Mouse (Mus musculus): Measurements from ENCODE around the gene Srsf7. TPM values are rescaled to one million over a fixed set of nuclear protein-coding genes. Genes with fewer than 3 reads are reported as not detected.
"Not testable (repeated sequence)": the region's sequence is repeated elsewhere in the genome, so short reads cannot be mapped to it uniquely, and the experiment has no call there.

Srsf7 gene
- polyA plus RNA-seq, 1 experiment from 2014 or later = 356 TPM

- H3K4me3 ChIP-seq (ENCODE audit: low read length) = no peak overlapping the region
- WGBS = 87% methylated on average over 7 of the region's 7 CpGs
- H3K9ac ChIP-seq (ENCODE audit: low read depth, low read length) = no peak overlapping the region
- ATAC-seq = no peak
- no peak overlapping the region for H3K4me2 ChIP-seq (ENCODE audit: low read length)
- no peaks in the 10 kb centered on the region for H3K4me1 ChIP-seq (ENCODE audit: control insufficient read depth, insufficient read depth, low read depth, low read length)
- H3K27ac ChIP-seq (ENCODE audit: low read depth, low read length) = no peak overlapping the region
- H3K36me3 ChIP-seq (ENCODE audit: control insufficient read depth, insufficient read depth, low read length) = peaks cover 9% of the 10 kb centered on the region
- no peaks in the 10 kb centered on the region for H3K27me3 ChIP-seq (replicated peaks; ENCODE audit: control insufficient read depth, insufficient read depth, low read length)
- H3K9me3 ChIP-seq (ENCODE audit: control insufficient read depth, low read length) = no peaks in the 10 kb centered on the region
These were observed 27.3 kb upstream of the Srsf7 start for GRCm38 (mm10) chr17:80234376-80234775.

DNA sequence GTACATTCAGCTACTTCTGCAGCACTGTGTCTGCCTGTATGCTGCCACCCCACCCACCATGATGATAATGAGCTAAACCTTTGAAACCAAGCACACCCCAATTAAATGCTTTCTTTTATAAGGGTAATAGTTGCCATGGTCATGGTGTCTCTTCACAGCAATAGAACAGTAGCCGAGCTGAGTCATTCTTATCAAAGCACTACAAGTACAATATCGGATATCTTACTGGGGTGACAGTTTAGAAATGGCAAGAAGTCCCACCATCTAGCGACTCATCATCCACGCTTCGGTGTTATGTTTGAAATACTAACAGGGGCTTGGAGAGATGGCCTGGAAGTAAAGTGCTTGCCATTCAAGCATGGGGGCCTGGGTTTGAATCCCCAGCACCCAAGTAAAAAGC, 26.7 kb upstream of the Srsf7 start:
- Histone ChIP-seq H3K27ac (ENCODE audit: low read depth, low read length) (no peak overlapping the region), H3K9ac (ENCODE audit: low read depth, low read length) (no peak overlapping the region), H3K27me3 (replicated peaks; ENCODE audit: control insufficient read depth, insufficient read depth, low read length) (no peaks in the 10 kb centered on the region), H3K4me1 (ENCODE audit: control insufficient read depth, insufficient read depth, low read depth, low read length) (no peaks in the 10 kb centered on the region), H3K36me3 (ENCODE audit: control insufficient read depth, insufficient read depth, low read length) (peaks cover 5% of the 10 kb centered on the region; the same call in 1 of the 2 replicates), H3K4me3 (ENCODE audit: low read length) (no peak overlapping the region), H3K4me2 (ENCODE audit: low read length) (no peak overlapping the region), H3K9me3 (ENCODE audit: control insufficient read depth, low read length) (no peaks in the 10 kb centered on the region)
- no peak for ATAC-seq
- WGBS = 96% methylated on average over 5 of the region's 5 CpGs

DNA sequence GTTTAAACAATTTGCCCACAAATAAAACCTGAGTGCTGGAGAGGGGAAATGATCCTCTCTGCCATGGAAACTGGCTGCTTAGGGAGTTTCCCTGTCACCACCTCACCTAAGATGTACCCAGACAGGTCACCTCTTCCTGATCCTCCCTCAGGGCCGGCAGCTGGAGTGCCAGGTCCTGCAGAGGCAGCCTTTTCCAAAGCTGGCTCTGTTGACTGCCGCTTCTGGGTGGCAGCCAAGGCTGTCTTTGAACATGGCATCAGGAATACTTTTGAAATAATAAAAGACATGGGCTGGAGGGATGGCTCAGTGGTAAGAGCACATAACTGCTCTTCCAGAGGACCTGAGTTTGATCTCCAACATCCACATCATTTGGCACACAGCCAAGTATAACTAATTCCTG, 22.3 kb upstream of the Srsf7 start:
- Histone ChIP-seq H3K9me3 (ENCODE audit: control insufficient read depth, low read length) (no peaks in the 10 kb centered on the region), H3K9ac (ENCODE audit: low read depth, low read length) (no peak overlapping the region), H3K4me2 (ENCODE audit: low read length) (no peak overlapping the region), H3K27me3 (replicated peaks; ENCODE audit: control insufficient read depth, insufficient read depth, low read length) (no peaks in the 10 kb centered on the region), H3K4me3 (ENCODE audit: low read length) (no peak overlapping the region), H3K36me3 (ENCODE audit: control insufficient read depth, insufficient read depth, low read length) (no peaks in the 10 kb centered on the region), H3K4me1 (ENCODE audit: control insufficient read depth, insufficient read depth, low read depth, low read length) (peaks cover 5% of the 10 kb centered on the region), H3K27ac (ENCODE audit: low read depth, low read length) (no peak overlapping the region)
- ATAC-seq = no peak
- 74% methylated on average over 2 of the region's 2 CpGs for WGBS

- H3K4me1 ChIP-seq (ENCODE audit: control insufficient read depth, insufficient read depth, low read depth, low read length); H3K27me3 ChIP-seq (replicated peaks; ENCODE audit: control insufficient read depth, insufficient read depth, low read length); H3K36me3 ChIP-seq (ENCODE audit: control insufficient read depth, insufficient read depth, low read length); H3K9me3 ChIP-seq (ENCODE audit: control insufficient read depth, low read length); H3K27ac ChIP-seq (ENCODE audit: low read depth, low read length): not testable (repeated sequence)
- peak overlapping the region; percentile 81 for H3K4me2 ChIP-seq (ENCODE audit: low read length)
- WGBS = 53% methylated on average over 4 of the region's 5 CpGs
- peak overlapping the region; percentile 76 for H3K9ac ChIP-seq (ENCODE audit: low read depth, low read length)
- peak overlapping the region; percentile 64 for H3K4me3 ChIP-seq (ENCODE audit: low read length)
- 0 out of 2 replicates have a peak, but pooled peaks have one; percentile 3 for ATAC-seq
These were observed 18.0 kb upstream of the Srsf7 start for GRCm38 (mm10) chr17:80225142-80225541.

DNA sequence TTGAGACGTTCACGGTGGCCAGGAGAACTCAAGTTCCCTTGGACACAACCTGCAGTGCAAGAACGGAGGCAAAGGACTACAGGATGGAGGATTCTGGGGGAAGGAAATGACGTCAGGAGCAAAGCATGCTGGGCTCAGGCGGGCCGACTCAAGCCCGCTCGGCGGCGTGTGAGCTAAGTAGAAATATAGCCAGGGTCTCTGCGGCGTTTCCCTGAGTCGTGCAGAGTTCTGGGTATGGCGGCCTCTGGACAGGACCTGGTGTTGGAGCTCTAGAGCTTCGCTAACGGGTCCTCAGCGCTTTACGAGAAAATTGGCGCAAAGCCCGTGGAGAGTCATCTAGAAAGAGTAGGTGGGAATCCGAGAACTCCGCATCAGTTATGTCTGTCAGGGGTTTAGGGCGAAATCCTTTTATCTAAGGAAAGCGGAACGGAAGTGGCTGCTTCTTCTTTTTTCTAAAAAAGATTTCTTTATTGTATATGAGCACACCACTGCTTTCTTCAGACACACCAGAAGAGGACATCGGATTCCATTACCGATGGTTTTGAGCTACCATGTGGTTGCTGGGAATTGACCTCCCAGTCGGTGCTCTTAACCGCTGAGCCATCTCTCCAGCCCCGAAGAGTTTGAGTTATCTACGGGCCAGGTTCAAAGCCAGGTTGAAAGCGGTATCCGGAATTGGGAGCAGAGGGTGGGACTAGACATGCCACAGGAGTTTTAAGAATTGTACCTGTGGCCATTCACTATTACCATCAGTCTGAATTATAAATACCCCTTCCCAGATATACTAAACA, 17.4 kb upstream of the Srsf7 start, which contains the start of gene Gemin6:
TSS of gene Gemin6 (plus strand) at position 116 of the 791 bp plus-strand sequence.
- WGBS = under 1% methylated on average over 33 of the region's 33 CpGs
- Histone ChIP-seq H3K27me3 (replicated peaks; ENCODE audit: control insufficient read depth, insufficient read depth, low read length) (0 out of 2 replicates have a peak, but pooled peaks cover 3% of the 10 kb centered on the region), H3K4me3 (ENCODE audit: low read length) (peak within 1 kb of the TSS; percentile 64), H3K4me2 (ENCODE audit: low read length) (peak within 1 kb of the TSS; percentile 81), H3K9ac (ENCODE audit: low read depth, low read length) (peak within 1 kb of the TSS; percentile 76), H3K4me1 (ENCODE audit: control insufficient read depth, insufficient read depth, low read depth, low read length) (peaks cover 5% of the 10 kb centered on the region), H3K9me3 (ENCODE audit: control insufficient read depth, low read length) (no peaks in the 10 kb centered on the region), H3K27ac (ENCODE audit: low read depth, low read length) (peak within 1 kb of the TSS; percentile 66), H3K36me3 (ENCODE audit: control insufficient read depth, insufficient read depth, low read length) (no peaks in the 10 kb centered on the region)
- ATAC-seq = peak; percentile 98

DNA sequence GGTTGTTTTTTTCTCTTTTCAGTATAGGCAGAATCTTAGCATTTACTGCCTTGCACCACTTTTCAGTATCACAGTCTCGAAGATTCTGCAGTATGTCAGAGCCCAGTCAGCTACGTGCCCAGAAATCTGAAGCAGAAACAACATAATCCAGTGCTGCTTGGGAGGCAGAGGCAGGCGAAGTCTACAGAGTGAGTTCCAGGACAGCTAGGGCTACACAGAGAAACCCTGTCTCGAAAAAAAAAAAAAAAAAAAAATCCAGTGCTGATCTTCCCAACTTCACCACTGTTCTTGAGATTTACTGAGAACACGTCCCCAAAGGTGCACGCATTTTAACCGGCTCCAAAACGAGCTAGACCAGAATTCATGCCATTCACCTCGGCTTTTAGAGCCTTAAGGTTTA, 16.7 kb upstream of the Srsf7 start:
- Histone ChIP-seq H3K4me1 (ENCODE audit: control insufficient read depth, insufficient read depth, low read depth, low read length) (peaks cover 5% of the 10 kb centered on the region), H3K27me3 (replicated peaks; ENCODE audit: control insufficient read depth, insufficient read depth, low read length) (0 out of 2 replicates have a peak, but pooled peaks cover 3% of the 10 kb centered on the region), H3K4me3 (ENCODE audit: low read length) (peak overlapping the region; percentile 64), H3K27ac (ENCODE audit: low read depth, low read length) (peak overlapping the region; percentile 66), H3K4me2 (ENCODE audit: low read length) (peak overlapping the region; percentile 81), H3K9ac (ENCODE audit: low read depth, low read length) (peak overlapping the region; percentile 76), H3K9me3 (ENCODE audit: control insufficient read depth, low read length) (no peaks in the 10 kb centered on the region), H3K36me3 (ENCODE audit: control insufficient read depth, insufficient read depth, low read length) (no peaks in the 10 kb centered on the region)
- 5% methylated on average over 9 of the region's 9 CpGs for WGBS
- ATAC-seq = peak; percentile 57

- 65% methylated on average over 3 of the region's 3 CpGs for WGBS
These were observed 15.0 kb upstream of the Srsf7 start for GRCm38 (mm10) chr17:80221890-80222628.

GRCm38 (mm10) chr17:80221202-80221601, 14.1 kb upstream of the Srsf7 start:
- no peak overlapping the region for H3K4me3 ChIP-seq (ENCODE audit: low read length)
- no peak overlapping the region for H3K9ac ChIP-seq (ENCODE audit: low read depth, low read length)
- ATAC-seq = no peak
- no peaks in the 10 kb centered on the region for H3K9me3 ChIP-seq (ENCODE audit: control insufficient read depth, low read length)
- H3K27me3 ChIP-seq (replicated peaks; ENCODE audit: control insufficient read depth, insufficient read depth, low read length) = 0 out of 2 replicates have a peak, but pooled peaks cover 3% of the 10 kb centered on the region
- no peak overlapping the region for H3K27ac ChIP-seq (ENCODE audit: low read depth, low read length)
- no peak overlapping the region for H3K4me2 ChIP-seq (ENCODE audit: low read length)
- peaks cover 5% of the 10 kb centered on the region for H3K4me1 ChIP-seq (ENCODE audit: control insufficient read depth, insufficient read depth, low read depth, low read length)
- no peaks in the 10 kb centered on the region for H3K36me3 ChIP-seq (ENCODE audit: control insufficient read depth, insufficient read depth, low read length)
- WGBS = 70% methylated on average over 9 of the region's 9 CpGs

More at GRCm38 (mm10) chr17:80221890-80222628, 15.0 kb upstream of the Srsf7 start:
- H3K4me1 ChIP-seq (ENCODE audit: control insufficient read depth, insufficient read depth, low read depth, low read length) = peaks cover 5% of the 10 kb centered on the region
- H3K27me3 ChIP-seq (replicated peaks; ENCODE audit: control insufficient read depth, insufficient read depth, low read length) = 0 out of 2 replicates have a peak, but pooled peaks cover 3% of the 10 kb centered on the region
- no peaks in the 10 kb centered on the region for H3K36me3 ChIP-seq (ENCODE audit: control insufficient read depth, insufficient read depth, low read length)
- no peaks in the 10 kb centered on the region for H3K9me3 ChIP-seq (ENCODE audit: control insufficient read depth, low read length)
- no peak for ATAC-seq
- no peak overlapping the region for H3K27ac ChIP-seq (ENCODE audit: low read depth, low read length)
- no peak overlapping the region for H3K4me3 ChIP-seq (ENCODE audit: low read length)
- H3K9ac ChIP-seq (ENCODE audit: low read depth, low read length) = no peak overlapping the region
- no peak overlapping the region for H3K4me2 ChIP-seq (ENCODE audit: low read length)

DNA sequence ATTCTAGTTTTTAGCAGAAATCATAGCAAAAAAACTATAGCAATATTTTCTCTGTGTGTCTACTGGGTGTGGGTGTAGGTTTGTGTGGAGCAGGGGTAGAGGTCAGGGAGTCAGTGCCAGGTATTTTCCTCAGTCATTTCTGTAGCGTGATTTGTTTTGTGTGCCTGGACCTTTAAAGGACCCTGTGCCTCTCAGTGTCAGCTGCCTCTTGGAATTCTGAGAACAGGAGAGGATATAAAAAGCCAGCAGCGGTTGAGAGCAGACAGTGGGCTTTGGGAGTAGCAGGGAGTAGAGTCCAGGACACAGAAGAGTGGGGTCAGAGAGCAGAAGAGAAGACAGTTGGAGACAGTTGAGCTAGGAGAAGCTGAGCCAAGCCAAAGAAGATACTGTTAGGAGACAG, 13.0 kb upstream of the Srsf7 start:
- Histone ChIP-seq H3K4me2 (ENCODE audit: low read length) (no peak overlapping the region), H3K4me1 (ENCODE audit: control insufficient read depth, insufficient read depth, low read depth, low read length) (peaks cover 5% of the 10 kb centered on the region)
- 70% methylated on average over 2 of the region's 2 CpGs for WGBS

More for the DNA sequence above, 13.0 kb upstream of the Srsf7 start:
- Histone ChIP-seq H3K9me3 (ENCODE audit: control insufficient read depth, low read length) (no peaks in the 10 kb centered on the region), H3K4me3 (ENCODE audit: low read length) (no peak overlapping the region), H3K36me3 (ENCODE audit: control insufficient read depth, insufficient read depth, low read length) (no peaks in the 10 kb centered on the region), H3K27me3 (replicated peaks; ENCODE audit: control insufficient read depth, insufficient read depth, low read length) (0 out of 2 replicates have a peak, but pooled peaks cover 3% of the 10 kb centered on the region), H3K9ac (ENCODE audit: low read depth, low read length) (no peak overlapping the region), H3K27ac (ENCODE audit: low read depth, low read length) (no peak overlapping the region)
- no peak for ATAC-seq
